Mouse (Mus musculus) 3134 (cell line): Measurements from ENCODE around the gene Epha10.

Experiments
- DNase-seq: peaks from one replicate; pipeline ENCODE4 v3.0.0-alpha.2; 2011; ENCODE audit warnings: low spot score; ENCODE audit not compliant: insufficient read length; ENCODE audit errors: extremely low read depth

Gene Epha10

GRCm38 (mm10) chr4:124964912-124965599, 84.4 kb downstream of the Epha10 start:
- no peak for DNase-seq
